Mouse (Mus musculus) stomach, postnatal 0 days (tissue): ENCODE measurements around the gene Taf3.

Experiments used
- CTCF ChIP-seq: IDR thresholded peaks from 2 replicates; pipeline ENCODE4 v1.5.1; 2016; ENCODE audit warnings: antibody characterized with exemption, low read depth, mild to moderate bottlenecking, moderate library complexity
- EP300 ChIP-seq: optimal IDR thresholded peaks from 2 replicates; pipeline ENCODE3; 2016; ENCODE audit warnings: antibody characterized with exemption

- TF ChIP-seq CTCF, result no peak
- TF ChIP-seq EP300, result no peak
These were observed 172.6 kb downstream of the Taf3 start for GRCm38 (mm10) chr2:9875676-9876357.
